Mouse (Mus musculus): Measurements from ENCODE around the gene BC049352.

- TF ChIP-seq CTCF (IDR thresholded peaks at IDR 0.05; ENCODE audit: low read depth), result no peak
- TF ChIP-seq EP300 (IDR thresholded peaks at IDR 0.05; ENCODE audit: low read depth), result no peak
Observed at GRCm38 (mm10) chr9:45138191-45139032, 43.4 kb upstream of the BC049352 start, which contains the start of gene Scn4b.
